Mouse (Mus musculus) spleen, adult 2 months (tissue): ENCODE results near the gene Nkrf.

Experiments
- CTCF ChIP-seq: fragments of 200-500 bp; IDR thresholded peaks from 2 replicates; pipeline ENCODE4 v1.5.1; 2011; ENCODE audit warnings: mild to moderate bottlenecking, inconsistent platforms; ENCODE audit not compliant: insufficient read depth, insufficient read length, insufficient replicate concordance; ENCODE audit errors: extremely low read depth
- POLR2A ChIP-seq: fragments of 200-500 bp; IDR thresholded peaks from 2 replicates; pipeline ENCODE4 v1.6.1; 2011; ENCODE audit warnings: low read depth, low read length, inconsistent platforms

DNA sequence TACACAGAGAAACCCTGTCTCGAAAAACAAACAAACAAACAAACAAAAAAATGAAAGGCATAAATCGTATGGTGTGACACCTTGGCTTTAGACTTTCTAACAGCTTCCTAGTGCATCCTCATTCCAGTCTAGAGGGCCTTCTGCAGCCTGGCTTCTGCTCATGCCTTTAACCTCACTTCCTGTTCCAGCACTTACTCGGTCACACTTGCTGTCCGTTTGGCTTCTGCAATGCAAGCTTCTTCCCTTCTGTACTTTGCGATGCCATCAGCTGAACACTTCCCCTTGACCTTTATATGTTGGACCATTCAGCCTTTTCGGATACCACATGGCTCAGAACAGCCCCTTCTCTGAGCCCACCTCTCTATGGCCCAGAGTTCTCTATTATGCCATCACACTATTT lies 61.0 kb downstream of the Nkrf start:
- no peak for TF ChIP-seq POLR2A
- TF ChIP-seq CTCF: no peak
